Mouse (Mus musculus) liver, embryonic 14.5 days (tissue): ENCODE results near the gene Phf21b.

ENCODE experiments used
- CTCF ChIP-seq: IDR thresholded peaks from 2 replicates; pipeline ENCODE4 v1.5.1; 2016; ENCODE audit warnings: antibody characterized with exemption, low read depth, control low read depth
- EP300 ChIP-seq: IDR thresholded peaks from 2 replicates; pipeline ENCODE4 v1.6.1; 2016; ENCODE audit warnings: antibody characterized with exemption, low read depth

DNA sequence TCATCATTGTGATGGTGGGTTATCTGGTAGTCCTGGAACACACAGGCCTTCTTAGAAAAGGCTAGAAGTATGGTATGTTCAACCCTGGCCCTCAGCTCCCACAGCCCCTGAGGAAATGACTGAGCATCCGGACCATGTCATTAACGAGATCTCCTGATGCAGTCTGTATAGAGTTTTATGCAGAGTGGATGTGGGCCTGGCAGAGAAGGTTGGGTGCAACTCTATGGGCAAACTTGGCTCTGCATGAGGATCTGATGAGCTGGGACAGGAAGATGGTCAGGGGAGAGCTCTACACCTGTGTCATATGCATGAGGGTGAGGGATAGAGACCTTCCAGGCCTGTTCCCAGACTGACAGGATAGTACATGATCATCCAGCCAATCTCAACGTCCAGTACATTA is 16.0 kb upstream of the Phf21b start:
- TF ChIP-seq CTCF (no peak), EP300 (no peak)
